13 mouse cellular contexts compared by ENCODE assay signal in genomic region chr19:47561996-47562441, GRCm38 (mm10). TPM values are rescaled to one million over a fixed set of nuclear protein-coding genes. Genes with fewer than 3 reads are reported as not detected.
A peak's percentile ranks its signal among the peaks of the same experiment; 100 is the strongest.
DNase-seq lines count a peak whose midpoint lies in the region; ATAC-seq and TF ChIP-seq lines count a peak whose summit lies in the region.
"Had no signal": no experiment of that assay in that cellular context is flagged by ENCODE, and none has a peak within 500 bp of the region (broad histone marks: within the 10 kb centered on the region; RNA-seq: fewer than 3 reads in every experiment).

No protein-coding gene starts in this region.

- no peak overlapping the region for H3K9ac ChIP-seq in heart, embryonic 14.5 days (ENCODE audit: low read length)
- H3K9ac ChIP-seq in kidney, postnatal 0 days (ENCODE audit: low read depth, low read length): no peak overlapping the region
- H3K9ac ChIP-seq in stomach, embryonic 16.5 days (ENCODE audit: low read length): no peak overlapping the region
- H3K9ac ChIP-seq in midbrain, embryonic 11.5 days (ENCODE audit: low read length): no peak overlapping the region
- H3K9ac ChIP-seq: embryonic facial prominence, embryonic 15.5 days; liver, postnatal 0 days; neural tube, embryonic 12.5 days had no signal

- WGBS in heart, embryonic 14.5 days: 18% methylated on average over 5 of the region's 5 CpGs
- WGBS in kidney, postnatal 0 days: 33% methylated on average over 5 of the region's 5 CpGs
- WGBS in stomach, embryonic 16.5 days: 39% methylated on average over 5 of the region's 5 CpGs
- 75% methylated on average over 5 of the region's 5 CpGs for WGBS in midbrain, embryonic 11.5 days

- H3K4me3 ChIP-seq in layer of hippocampus, adult 2 months: no peak overlapping the region
- H3K4me3 ChIP-seq in heart, embryonic 14.5 days (ENCODE audit: control insufficient read depth in 1 of 2, insufficient read depth in 1 of 2, low read depth in 1 of 2, low read length in 2 of 2): no peak overlapping the region
- H3K4me3 ChIP-seq in kidney, postnatal 0 days (replicated peaks; ENCODE audit: low read depth, low read length): no peak overlapping the region
- H3K4me3 ChIP-seq in stomach, embryonic 16.5 days (replicated peaks; ENCODE audit: low read length): no peak overlapping the region
- H3K4me3 ChIP-seq in midbrain, embryonic 11.5 days (ENCODE audit: low read depth, low read length): no peak overlapping the region
- H3K4me3 ChIP-seq: embryonic facial prominence, embryonic 15.5 days; midbrain, embryonic 10.5 days; neural tube, embryonic 12.5 days had no signal

- H3K27ac ChIP-seq in layer of hippocampus, adult 2 months: no peak overlapping the region
- H3K27ac ChIP-seq in heart, embryonic 14.5 days (replicated peaks in 1 of 2; ENCODE audit: control insufficient read depth in 1 of 2, insufficient read depth in 1 of 2, low read depth in 2 of 2, low read length in 2 of 2): peak overlapping the region; percentile 51 to 82
- no peak overlapping the region for H3K27ac ChIP-seq in kidney, postnatal 0 days
- peak overlapping the region; percentile 70 for H3K27ac ChIP-seq in stomach, embryonic 16.5 days (ENCODE audit: low read length)
- H3K27ac ChIP-seq in midbrain, embryonic 11.5 days (ENCODE audit: low read depth, low read length): no peak overlapping the region
- H3K27ac ChIP-seq: embryonic facial prominence, embryonic 15.5 days; midbrain, embryonic 10.5 days; neural tube, embryonic 12.5 days had no signal

- H3K36me3 ChIP-seq in heart, embryonic 14.5 days (ENCODE audit: control insufficient read depth, insufficient read depth, low read length): no peaks in the 10 kb centered on the region
- no peaks in the 10 kb centered on the region for H3K36me3 ChIP-seq in kidney, postnatal 0 days (ENCODE audit: insufficient read depth, low read length)
- H3K36me3 ChIP-seq in stomach, embryonic 16.5 days (ENCODE audit: control insufficient read depth, insufficient read depth, low read length): no peaks in the 10 kb centered on the region
- no peaks in the 10 kb centered on the region for H3K36me3 ChIP-seq in midbrain, embryonic 11.5 days (ENCODE audit: control insufficient read depth, insufficient read depth, low read length)
- H3K36me3 ChIP-seq: embryonic facial prominence, embryonic 15.5 days; midbrain, embryonic 10.5 days; neural tube, embryonic 12.5 days had no signal

- H3K27me3 ChIP-seq in heart, embryonic 14.5 days (ENCODE audit: control insufficient read depth, insufficient read depth, low read length): no peaks in the 10 kb centered on the region
- H3K27me3 ChIP-seq in kidney, postnatal 0 days (ENCODE audit: insufficient read depth, low read length): no peaks in the 10 kb centered on the region
- no peaks in the 10 kb centered on the region for H3K27me3 ChIP-seq in stomach, embryonic 16.5 days (ENCODE audit: control insufficient read depth, insufficient read depth, low read length)
- peaks cover 21% of the 10 kb centered on the region for H3K27me3 ChIP-seq in midbrain, embryonic 11.5 days (ENCODE audit: control insufficient read depth, insufficient read depth, low read length)
- H3K27me3 ChIP-seq: embryonic facial prominence, embryonic 15.5 days; neural tube, embryonic 12.5 days had no signal

- peak; percentile 68; the same call in 1 of the 2 replicates for ATAC-seq in heart, embryonic 14.5 days (ENCODE audit: insufficient number of reproducible peaks, insufficient read depth, low FRiP score, low read depth)
- peak; percentile 21; the same call in 1 of the 2 replicates for ATAC-seq in kidney, postnatal 0 days (replicated peaks; ENCODE audit: low FRiP score, low read depth)
- peak; percentile 82 for ATAC-seq in stomach, embryonic 16.5 days (ENCODE audit: insufficient read depth, low FRiP score)
- no peak for ATAC-seq in frontal cortex, adult (ENCODE audit: low TSS enrichment)
- ATAC-seq in midbrain, embryonic 11.5 days (ENCODE audit: low FRiP score): no peak
- ATAC-seq: liver, postnatal 0 days had no signal

- intact Hi-C loops in left cerebral cortex, postnatal 25 days (cut with DNase I): no loop called here

- H3K4me2 ChIP-seq in heart, embryonic 14.5 days (ENCODE audit: low read length): no peak overlapping the region
- H3K4me2 ChIP-seq in kidney, postnatal 0 days (ENCODE audit: low read length): no peak overlapping the region
- no peak overlapping the region for H3K4me2 ChIP-seq in stomach, embryonic 16.5 days (ENCODE audit: low read depth, low read length)
- no peak overlapping the region for H3K4me2 ChIP-seq in midbrain, embryonic 11.5 days
- H3K4me2 ChIP-seq: embryonic facial prominence, embryonic 15.5 days; neural tube, embryonic 12.5 days had no signal

- 0 out of 2 replicates have a peak, but pooled peaks have one; percentile 1 for TF ChIP-seq CTCF in layer of hippocampus, adult 2 months (conservative IDR thresholded peaks at IDR 0.05)
- TF ChIP-seq CTCF in kidney, postnatal 0 days (IDR thresholded peaks at IDR 0.05; ENCODE audit: low read depth): no peak

- peaks cover 15 to 29% of the 10 kb centered on the region in 2 experiments for H3K4me1 ChIP-seq in heart, embryonic 14.5 days (ENCODE audit: control insufficient read depth in 2 of 2, insufficient read depth in 2 of 2, low read length in 2 of 2)
- 0 out of 2 replicates have a peak, but pooled peaks cover 3% of the 10 kb centered on the region for H3K4me1 ChIP-seq in kidney, postnatal 0 days (replicated peaks; ENCODE audit: insufficient read depth, low read length)
- H3K4me1 ChIP-seq in stomach, embryonic 16.5 days (ENCODE audit: control insufficient read depth, insufficient read depth, low read length): peaks cover 22% of the 10 kb centered on the region
- peaks cover 11% of the 10 kb centered on the region for H3K4me1 ChIP-seq in midbrain, embryonic 11.5 days (ENCODE audit: control insufficient read depth, insufficient read depth, low read length)
- H3K4me1 ChIP-seq: neural tube, embryonic 12.5 days had no signal

- H3K9me3 ChIP-seq in heart, embryonic 14.5 days (ENCODE audit: control insufficient read depth, low read length): no peaks in the 10 kb centered on the region
- no peaks in the 10 kb centered on the region for H3K9me3 ChIP-seq in kidney, postnatal 0 days (replicated peaks; ENCODE audit: low read length)
- no peaks in the 10 kb centered on the region for H3K9me3 ChIP-seq in stomach, embryonic 16.5 days (replicated peaks; ENCODE audit: control insufficient read depth, low read length)
- H3K9me3 ChIP-seq in midbrain, embryonic 11.5 days (ENCODE audit: control insufficient read depth, low read length): no peaks in the 10 kb centered on the region
- H3K9me3 ChIP-seq: embryonic facial prominence, embryonic 15.5 days; midbrain, embryonic 10.5 days; neural tube, embryonic 12.5 days had no signal

- DNase-seq in layer of hippocampus, adult 2 months (ENCODE audit: low spot score in 2 of 2): no peak
- DNase-seq in layer of hippocampus, postnatal 10 days (ENCODE audit: low spot score in 2 of 2): no peak
- DNase-seq in kidney, postnatal 0 days (ENCODE audit: low spot score): no peak
- DNase-seq in left cerebral cortex, postnatal 25 days (ENCODE audit: low spot score in 2 of 2): no peak
- no peak for DNase-seq in midbrain, embryonic 11.5 days (ENCODE audit: low spot score, missing footprints)
- DNase-seq: cerebellum, postnatal 14 days; liver, postnatal 0 days had no signal

RNA-seq across cellular contexts. Expression of gene Slk, which starts 17.5 kb away (rescaled TPM):
- 10 to 100 TPM; 63.7 to 69.4 TPM for total RNA-seq in layer of hippocampus, adult 2 months (2021)
- total RNA-seq in layer of hippocampus, postnatal 10 days (2021): 10 to 100 TPM; 40.0 to 44.3 TPM
- polyA plus RNA-seq in heart, embryonic 14.5 days (2014; fragmentation: Nextera tagmentation; extraction: Ambion mirVana): 24.1 and 26.5 TPM in 2 replicates
- polyA plus RNA-seq in kidney, postnatal 0 days (2015; fragmentation: Nextera tagmentation; extraction: Ambion mirVana): 12.5 and 14.6 TPM in 2 replicates
- polyA plus RNA-seq in stomach, embryonic 16.5 days (2015; fragmentation: Nextera tagmentation; extraction: Ambion mirVana): 18.0 and 18.8 TPM in 2 replicates
- total RNA-seq in left cerebral cortex, postnatal 25 days (2021): 10 to 100 TPM; 57.1 to 57.6 TPM
- polyA plus RNA-seq in midbrain, embryonic 11.5 days (2014; fragmentation: Nextera tagmentation; extraction: Ambion mirVana): 10.4 and 11.3 TPM in 2 replicates

RNA-seq across cellular contexts. Expression of gene Stn1, which starts 24.7 kb away (rescaled TPM):
- total RNA-seq in layer of hippocampus, adult 2 months (2021): 10 to 100 TPM; 22.6 to 23.8 TPM
- 10 to 100 TPM; 20.1 to 23.9 TPM for total RNA-seq in layer of hippocampus, postnatal 10 days (2021)
- polyA plus RNA-seq in heart, embryonic 14.5 days (2014; fragmentation: Nextera tagmentation; extraction: Ambion mirVana): 38.2 and 38.9 TPM in 2 replicates
- polyA plus RNA-seq in kidney, postnatal 0 days (2015; fragmentation: Nextera tagmentation; extraction: Ambion mirVana): 31.5 and 33.9 TPM in 2 replicates
- 49.7 and 55.4 TPM in 2 replicates for polyA plus RNA-seq in stomach, embryonic 16.5 days (2015; fragmentation: Nextera tagmentation; extraction: Ambion mirVana)
- total RNA-seq in left cerebral cortex, postnatal 25 days (2021): 10 to 100 TPM; 29.4 to 31.9 TPM
- 43.9 and 49.1 TPM in 2 replicates for polyA plus RNA-seq in midbrain, embryonic 11.5 days (2014; fragmentation: Nextera tagmentation; extraction: Ambion mirVana)

Comparison
In these comparisons a context has a peak if more than half of its experiments do, and no peak if none do; other contexts are left out.
1. H3K27ac ChIP-seq: peak in heart, embryonic 14.5 days (2 of 2) and stomach, embryonic 16.5 days (single experiment); none in layer of hippocampus, adult 2 months (single experiment), kidney, postnatal 0 days (single experiment) and midbrain, embryonic 11.5 days (single experiment).
2. ATAC-seq: peak in heart, embryonic 14.5 days (single experiment), kidney, postnatal 0 days (single experiment) and stomach, embryonic 16.5 days (single experiment); none in frontal cortex, adult (single experiment) and midbrain, embryonic 11.5 days (single experiment).